Mouse (Mus musculus) T-cell, adult 2 months (primary cell): ENCODE measurements around the gene Olfr1311.
"Not testable (repeated sequence)": the region's sequence is repeated elsewhere in the genome, so short reads cannot be mapped to it uniquely, and the experiment has no call there.

Source experiments
- DNase-seq: peaks from one replicate; pipeline ENCODE4 v3.0.0; 2022; ENCODE audit warnings: low spot score

The Olfr1311 gene

GRCm38 (mm10) chr2:112024312-112024711, at the start of gene Olfr1311:
Olfr1311 (minus strand) TSS chr2:112024412.
- DNase-seq = no peak

- DNase-seq = no peak
Observed at GRCm38 (mm10) chr2:112050138-112050537, 25.9 kb upstream of the Olfr1311 start, which contains the start of gene Olfr1312. Olfr1312 (minus strand) TSS chr2:112050238.

GRCm38 (mm10) chr2:112026971-112027370, 2.8 kb upstream of the Olfr1311 start:
- DNase-seq = not testable (repeated sequence)

- DNase-seq = no peak
Observed at GRCm38 (mm10) chr2:112014900-112015299, 9.3 kb downstream of the Olfr1311 start.

GRCm38 (mm10) chr2:112012608-112013007, 11.6 kb downstream of the Olfr1311 start, which contains the start of gene Olfr1310:
Olfr1310 (minus strand) TSS chr2:112012708.
- DNase-seq = no peak

GRCm38 (mm10) chr2:111990181-111990580, 34.0 kb downstream of the Olfr1311 start, which contains the start of gene Olfr1309:
Olfr1309 (minus strand) TSS chr2:111990281.
- no peak for DNase-seq
